Comparison of ENCODE assay signal across 8 mouse cellular contexts in genomic region chr2:50100364-50101151, GRCm38 (mm10). TPM values are rescaled to one million over a fixed set of nuclear protein-coding genes. Genes with fewer than 3 reads are reported as not detected.
DNase-seq lines count a peak whose midpoint lies in the region; ATAC-seq and TF ChIP-seq lines count a peak whose summit lies in the region.

No protein-coding gene starts in this region.

- no peak for TF ChIP-seq CTCF in intestine, postnatal 0 days (IDR thresholded peaks at IDR 0.05; ENCODE audit: low read depth)

- H3K4me2 ChIP-seq in intestine, postnatal 0 days (replicated peaks; ENCODE audit: low read depth) = peak overlapping the region; percentile 47
- H3K4me2 ChIP-seq in midbrain, embryonic 11.5 days = no peak overlapping the region

- peak; percentile 76 for DNase-seq in heart, embryonic 10.5 days (ENCODE audit: low spot score)
- no peak for DNase-seq in heart, postnatal 4 days
- peak; percentile 48 for DNase-seq in embryonic facial prominence, embryonic 10.5 days (ENCODE audit: low spot score)
- peak; percentile 94 for DNase-seq in midbrain, embryonic 11.5 days (ENCODE audit: low spot score, missing footprints)
- no peak for DNase-seq in left cerebral cortex, adult 9 months (ENCODE audit: low spot score in 2 of 2)
- no peak for DNase-seq in spleen, postnatal 10 days (ENCODE audit: low spot score in 2 of 2)
- no peak for DNase-seq in thymus, postnatal 36 days

- peaks cover 28% of the 10 kb centered on the region for H3K4me1 ChIP-seq in heart, embryonic 10.5 days
- peaks cover 19% of the 10 kb centered on the region for H3K4me1 ChIP-seq in embryonic facial prominence, embryonic 10.5 days
- peaks cover 7% of the 10 kb centered on the region; the same call in 1 of the 2 replicates for H3K4me1 ChIP-seq in intestine, postnatal 0 days (replicated peaks; ENCODE audit: control insufficient read depth, insufficient read depth, low read length)
- H3K4me1 ChIP-seq in midbrain, embryonic 11.5 days (ENCODE audit: control insufficient read depth, insufficient read depth, low read length) = peaks cover 19% of the 10 kb centered on the region

- peak overlapping the region; percentile 62 for H3K27ac ChIP-seq in heart, embryonic 10.5 days
- no peak overlapping the region for H3K27ac ChIP-seq in embryonic facial prominence, embryonic 10.5 days (replicated peaks)
- peak overlapping the region; percentile 35 for H3K27ac ChIP-seq in intestine, postnatal 0 days (ENCODE audit: low read depth, low read length)
- peak overlapping the region; percentile 51; the same call in 1 of the 2 replicates for H3K27ac ChIP-seq in midbrain, embryonic 11.5 days (ENCODE audit: low read depth, low read length)

- no peaks in the 10 kb centered on the region for H3K36me3 ChIP-seq in heart, embryonic 10.5 days
- no peaks in the 10 kb centered on the region for H3K36me3 ChIP-seq in embryonic facial prominence, embryonic 10.5 days (replicated peaks)
- H3K36me3 ChIP-seq in intestine, postnatal 0 days (ENCODE audit: control insufficient read depth, insufficient read depth) = no peaks in the 10 kb centered on the region
- H3K36me3 ChIP-seq in midbrain, embryonic 11.5 days (ENCODE audit: control insufficient read depth, insufficient read depth, low read length) = no peaks in the 10 kb centered on the region

- no peak overlapping the region for H3K9ac ChIP-seq in intestine, postnatal 0 days (ENCODE audit: low read depth, low read length)
- no peak overlapping the region for H3K9ac ChIP-seq in midbrain, embryonic 11.5 days (ENCODE audit: low read length)

- peak; percentile 87 for ATAC-seq in intestine, postnatal 0 days
- peak; percentile 89 for ATAC-seq in midbrain, embryonic 11.5 days (ENCODE audit: low FRiP score)

- no peaks in the 10 kb centered on the region for H3K9me3 ChIP-seq in heart, embryonic 10.5 days
- H3K9me3 ChIP-seq in embryonic facial prominence, embryonic 10.5 days = no peaks in the 10 kb centered on the region
- H3K9me3 ChIP-seq in intestine, postnatal 0 days (ENCODE audit: control insufficient read depth) = no peaks in the 10 kb centered on the region
- H3K9me3 ChIP-seq in midbrain, embryonic 11.5 days (ENCODE audit: control insufficient read depth, low read length) = no peaks in the 10 kb centered on the region

- no peak overlapping the region for H3K4me3 ChIP-seq in heart, embryonic 10.5 days
- H3K4me3 ChIP-seq in embryonic facial prominence, embryonic 10.5 days = no peak overlapping the region
- H3K4me3 ChIP-seq in intestine, postnatal 0 days (ENCODE audit: low read depth, low read length) = no peak overlapping the region
- no peak overlapping the region for H3K4me3 ChIP-seq in midbrain, embryonic 11.5 days (ENCODE audit: low read depth, low read length)

- 36% methylated on average over 9 of the region's 9 CpGs for WGBS in heart, embryonic 10.5 days
- WGBS in embryonic facial prominence, embryonic 10.5 days = 41% methylated on average over 9 of the region's 9 CpGs
- WGBS in intestine, postnatal 0 days = 15% methylated on average over 9 of the region's 9 CpGs
- 22% methylated on average over 9 of the region's 9 CpGs for WGBS in midbrain, embryonic 11.5 days

- no peaks in the 10 kb centered on the region for H3K27me3 ChIP-seq in heart, embryonic 10.5 days (ENCODE audit: insufficient read depth, poor library complexity, severe bottlenecking)
- H3K27me3 ChIP-seq in embryonic facial prominence, embryonic 10.5 days (replicated peaks; ENCODE audit: low read depth, poor library complexity, severe bottlenecking) = no peaks in the 10 kb centered on the region
- H3K27me3 ChIP-seq in intestine, postnatal 0 days (replicated peaks; ENCODE audit: control insufficient read depth, insufficient read depth, low read length) = no peaks in the 10 kb centered on the region
- H3K27me3 ChIP-seq in midbrain, embryonic 11.5 days (ENCODE audit: control insufficient read depth, insufficient read depth, low read length) = no peaks in the 10 kb centered on the region

RNA-seq across cellular contexts. Expression of gene Lypd6, which starts 34.3 kb away (rescaled TPM):
- 8.1 and 8.7 TPM in 2 replicates for polyA plus RNA-seq in heart, embryonic 10.5 days (2016; fragmentation: Nextera tagmentation; extraction: Ambion mirVana)
- under 1 TPM; 0.67 to 0.90 TPM for total RNA-seq in heart, postnatal 4 days (2021)
- 7.0 and 8.7 TPM in 2 replicates for polyA plus RNA-seq in embryonic facial prominence, embryonic 10.5 days (2016; fragmentation: Nextera tagmentation; extraction: Ambion mirVana)
- 1.9 and 2.7 TPM in 2 replicates for polyA plus RNA-seq in intestine, postnatal 0 days (2015; fragmentation: Nextera tagmentation; extraction: Ambion mirVana)
- polyA plus RNA-seq in midbrain, embryonic 11.5 days (2014; fragmentation: Nextera tagmentation; extraction: Ambion mirVana) = 3.5 and 4.7 TPM in 2 replicates

Comparison
In these comparisons a context has a peak if more than half of its experiments do, and no peak if none do; other contexts are left out.
1. DNase-seq: peak in heart, embryonic 10.5 days (single experiment), embryonic facial prominence, embryonic 10.5 days (single experiment) and midbrain, embryonic 11.5 days (single experiment); none in heart, postnatal 4 days (single experiment), left cerebral cortex, adult 9 months (0 of 2), spleen, postnatal 10 days (0 of 2) and thymus, postnatal 36 days (0 of 2).